Mouse (Mus musculus): ENCODE measurements around the gene Asf1a.
"Not testable (repeated sequence)": the region's sequence is repeated elsewhere in the genome, so short reads cannot be mapped to it uniquely, and the experiment has no call there.

Asf1a gene

GRCm38 (mm10) chr10:53596677-53597120, at the start of gene Asf1a:
Gene Asf1a, plus strand, starts transcription at chr10:53596757.
- DNase-seq (ENCODE audit: low spot score in 2 of 2): peak; percentile 98

GRCm38 (mm10) chr10:53562001-53562400, 34.6 kb upstream of the Asf1a start:
- no peak for DNase-seq (ENCODE audit: low spot score in 2 of 2)

GRCm38 (mm10) chr10:53565538-53565937, 31.0 kb upstream of the Asf1a start:
- DNase-seq (ENCODE audit: low spot score in 2 of 2): no peak

GRCm38 (mm10) chr10:53568531-53568930, 28.0 kb upstream of the Asf1a start:
- no peak for DNase-seq (ENCODE audit: low spot score in 2 of 2)

GRCm38 (mm10) chr10:53580137-53580536, 16.4 kb upstream of the Asf1a start:
- peak in 1 of 2 experiments; percentile 3 for DNase-seq (ENCODE audit: low spot score in 2 of 2)

GRCm38 (mm10) chr10:53580621-53581081, 15.9 kb upstream of the Asf1a start:
- peak; percentile 14 to 17 for DNase-seq (ENCODE audit: low spot score in 2 of 2)

DNA sequence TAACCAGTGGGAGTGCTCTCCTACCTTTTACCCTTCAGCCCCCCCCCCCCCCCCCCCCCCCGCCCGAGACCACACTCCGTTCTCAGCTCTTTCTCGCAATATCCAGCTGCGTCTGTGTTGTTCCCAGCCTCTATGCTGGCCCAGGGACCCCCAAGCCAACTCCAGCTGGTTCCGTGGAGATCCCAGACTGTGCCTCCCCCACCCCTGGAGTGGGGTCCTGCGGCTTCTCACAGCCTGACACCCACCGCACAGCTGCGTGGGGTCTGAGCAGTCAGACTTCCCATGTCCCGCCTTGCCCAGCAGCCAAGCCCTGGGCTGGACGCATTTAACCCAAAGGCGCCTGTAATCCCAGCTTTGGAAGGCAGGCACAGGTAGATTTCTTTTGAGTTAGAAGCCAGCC, 15.5 kb upstream of the Asf1a start:
- no peak for DNase-seq (ENCODE audit: low spot score in 2 of 2)

- DNase-seq (ENCODE audit: low spot score in 2 of 2): no peak
Measured at GRCm38 (mm10) chr10:53585777-53586176, 10.8 kb upstream of the Asf1a start.

GRCm38 (mm10) chr10:53595744-53596676, 547 bp upstream of the Asf1a start:
- DNase-seq (ENCODE audit: low spot score in 2 of 2): peak; percentile 19 to 46

DNA sequence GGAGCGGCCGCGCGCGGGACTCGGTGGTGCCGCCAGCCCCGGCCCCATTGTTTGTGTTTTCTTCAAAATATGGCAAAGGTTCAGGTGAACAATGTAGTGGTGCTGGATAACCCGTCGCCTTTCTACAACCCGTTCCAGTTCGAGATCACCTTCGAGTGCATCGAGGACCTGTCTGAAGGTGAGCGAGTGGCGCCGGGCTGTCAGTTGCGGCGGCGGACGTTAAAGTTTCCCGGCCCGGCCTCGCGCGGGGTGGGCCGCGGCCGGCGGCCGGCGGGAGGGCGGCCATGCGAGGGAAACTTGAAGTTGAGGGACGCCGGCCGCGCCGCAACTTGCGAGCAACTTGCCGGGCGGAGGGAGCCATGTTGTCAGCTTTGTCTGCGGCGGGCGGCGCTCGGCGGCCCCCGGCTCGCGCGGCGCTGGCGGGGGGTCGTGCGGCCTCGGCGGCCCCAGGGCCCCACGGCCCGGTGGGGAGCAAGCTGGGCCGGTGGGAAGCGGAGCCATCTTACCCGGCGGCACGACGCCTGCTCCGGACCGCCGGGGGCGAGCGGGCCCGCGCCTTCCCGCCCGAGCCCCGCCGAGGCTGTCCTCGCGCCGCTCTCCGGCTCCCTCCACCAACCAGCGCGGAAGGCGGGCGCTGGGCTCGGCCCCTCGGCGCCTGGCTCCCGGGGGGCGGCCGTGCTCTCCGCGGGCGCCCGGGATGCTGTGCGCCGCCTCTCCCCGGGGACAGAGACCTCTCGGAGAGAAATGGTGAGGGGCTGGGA, 744 bp downstream of the Asf1a start:
- peak; percentile 39 to 43 for DNase-seq (ENCODE audit: low spot score in 2 of 2)

- DNase-seq (ENCODE audit: low spot score in 2 of 2): peak in 1 of 2 experiments; percentile 9
Measured at GRCm38 (mm10) chr10:53598821-53599220, 2.3 kb downstream of the Asf1a start.

GRCm38 (mm10) chr10:53605328-53605727, 8.8 kb downstream of the Asf1a start:
- DNase-seq (ENCODE audit: low spot score in 2 of 2): no peak

- no peak for DNase-seq (ENCODE audit: low spot score in 2 of 2)
Measured at GRCm38 (mm10) chr10:53608274-53608673, 11.7 kb downstream of the Asf1a start.

DNA sequence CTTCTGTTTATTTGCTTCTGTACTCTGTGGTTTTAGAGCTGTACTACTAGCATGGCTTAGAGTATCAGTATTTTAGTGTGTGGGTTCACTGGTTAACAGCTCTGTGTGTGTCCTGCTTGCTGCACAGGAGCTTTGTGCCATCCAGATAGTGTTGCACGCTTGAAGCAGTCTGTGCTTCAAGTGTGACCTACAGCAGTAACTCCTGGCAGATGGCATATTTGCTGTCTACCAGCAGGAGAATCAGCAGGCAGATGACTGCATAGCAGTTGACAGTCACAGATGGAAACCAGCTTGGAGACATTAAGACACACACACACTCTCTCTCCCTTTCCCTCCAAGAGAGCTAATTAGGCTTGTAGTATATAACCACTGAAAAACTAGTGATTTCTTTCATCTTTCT, 15.6 kb downstream of the Asf1a start:
- no peak for DNase-seq (ENCODE audit: low spot score in 2 of 2)

- no peak for DNase-seq (ENCODE audit: low spot score in 2 of 2)
Measured at GRCm38 (mm10) chr10:53613955-53614354, 17.4 kb downstream of the Asf1a start.

- no peak for DNase-seq (ENCODE audit: low spot score in 2 of 2)
Measured at GRCm38 (mm10) chr10:53615850-53616616, 19.5 kb downstream of the Asf1a start.

DNA sequence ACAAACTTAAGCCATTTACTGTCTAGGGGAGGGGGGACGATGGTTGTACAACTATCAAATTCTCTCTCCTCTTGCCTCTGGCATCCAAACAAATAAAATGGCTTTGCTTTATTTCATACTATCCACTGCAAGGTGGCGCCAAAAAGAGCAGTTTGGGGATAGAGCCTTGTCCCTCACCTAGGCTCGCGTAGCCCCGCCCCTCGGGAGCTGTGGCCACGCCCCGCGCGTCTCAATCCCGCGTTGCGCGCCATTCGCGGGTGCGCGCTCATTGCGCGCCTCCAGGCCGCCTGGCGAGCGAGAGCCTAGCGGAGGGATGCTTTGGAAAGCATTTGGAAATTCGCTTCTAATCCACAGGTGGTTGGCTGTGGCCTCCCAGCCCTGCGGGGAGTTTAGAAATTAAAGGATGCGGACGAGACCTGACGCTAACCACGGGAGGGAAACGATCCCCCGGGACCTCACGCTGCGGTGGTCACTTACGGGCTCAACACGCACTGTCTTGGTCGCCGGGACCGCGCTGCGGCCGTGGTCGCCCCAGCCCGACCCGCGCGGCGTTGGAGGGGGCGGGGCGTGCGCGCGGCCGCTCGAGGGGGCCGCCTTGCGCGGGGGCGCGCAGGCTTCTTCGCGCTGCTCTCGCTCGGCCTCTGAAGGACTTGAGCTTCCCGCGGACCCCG, 32.8 kb downstream of the Asf1a start:
- DNase-seq (ENCODE audit: low spot score in 2 of 2): peak; percentile 89 to 93

DNA sequence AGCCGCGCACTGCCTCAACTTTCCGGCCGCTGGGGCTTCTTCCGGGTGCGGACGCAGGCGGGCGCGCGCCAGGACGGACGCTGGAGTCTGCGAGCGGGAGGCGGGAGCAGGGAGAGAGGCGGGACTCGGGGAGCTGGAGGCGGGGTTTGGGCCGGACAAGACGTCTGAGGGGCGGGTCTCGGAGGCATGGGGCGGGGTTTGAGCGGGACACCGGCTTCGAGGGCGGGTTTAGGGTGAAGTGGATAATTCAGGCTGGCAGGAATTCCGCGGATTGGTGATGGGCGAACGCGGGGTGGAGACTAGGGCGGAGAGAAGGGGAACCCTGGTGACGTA, 33.3 kb downstream of the Asf1a start:
- DNase-seq (ENCODE audit: low spot score in 2 of 2): peak; percentile 93

DNA sequence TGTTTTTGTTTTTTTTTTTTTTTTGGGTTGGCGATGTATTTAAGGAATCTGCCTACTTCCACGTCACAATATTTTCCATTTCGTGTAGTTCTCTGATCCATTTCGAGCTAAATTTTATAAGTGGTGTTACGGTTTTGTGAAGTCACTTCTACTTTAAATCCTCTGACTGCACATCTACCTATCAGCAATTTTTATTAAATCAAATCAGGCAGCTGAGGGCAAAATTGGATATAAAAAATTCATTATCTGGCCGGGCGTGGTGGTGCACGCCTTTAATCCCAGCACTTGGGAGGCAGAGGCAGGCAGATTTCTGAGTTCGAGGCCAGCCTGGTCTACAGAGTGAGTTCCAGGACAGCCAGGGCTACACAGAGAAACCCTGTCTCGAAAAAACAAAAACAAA, 33.8 kb downstream of the Asf1a start, which contains the start of gene Mcm9:
Mcm9 (minus strand) TSS at position 101 of the 400 bp plus-strand sequence.
- DNase-seq (ENCODE audit: low spot score in 2 of 2): not testable (repeated sequence)

DNA sequence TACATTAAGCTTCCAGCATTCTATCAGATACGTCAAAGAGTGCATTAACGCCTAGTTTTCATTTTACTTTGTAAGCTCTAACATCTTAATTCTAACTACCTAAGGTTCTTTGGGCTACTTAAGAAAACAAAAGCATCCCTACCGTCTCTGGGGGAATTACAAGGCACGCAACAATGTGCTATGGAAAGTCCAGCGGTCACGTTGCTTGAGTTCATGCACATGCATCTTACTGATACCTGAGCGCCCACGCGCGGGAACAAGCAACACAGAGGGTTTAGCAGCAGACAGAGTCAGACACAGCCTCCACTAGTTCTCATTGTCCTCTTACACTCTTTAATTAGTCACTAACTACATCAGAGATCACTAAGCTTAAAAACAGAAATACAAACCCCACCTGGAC, 37.6 kb downstream of the Asf1a start:
- DNase-seq (ENCODE audit: low spot score in 2 of 2): no peak
